Mouse (Mus musculus): ENCODE measurements around the gene Hdac5. TPM values are rescaled to one million over a fixed set of nuclear protein-coding genes. Genes with fewer than 3 reads are reported as not detected.

Hdac5 gene
- polyA plus RNA-seq, 1 experiment from 2014 or later = 21.3 TPM

DNA sequence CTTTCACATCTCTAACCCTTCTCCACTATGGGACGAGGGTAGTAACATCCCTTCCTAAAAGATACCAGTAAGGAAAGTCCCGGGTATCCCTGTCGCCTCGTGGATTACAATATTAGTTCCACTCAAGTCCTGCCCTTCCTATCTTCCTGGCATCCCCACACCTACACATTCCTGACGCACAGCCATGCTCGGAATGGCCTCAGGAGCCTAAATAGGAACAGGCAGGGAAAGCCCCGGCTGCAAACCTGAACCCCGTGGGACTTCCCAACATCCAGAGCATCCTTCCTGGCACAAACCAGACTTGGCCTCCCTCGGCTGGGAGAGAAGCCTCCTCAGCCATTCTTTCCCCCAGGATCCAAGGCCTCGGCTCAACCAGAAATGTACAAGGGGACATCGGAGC is 14.5 kb downstream of the Hdac5 start:
- H3K4me3 ChIP-seq (ENCODE audit: low read depth, low read length) = no peak overlapping the region
- no peaks in the 10 kb centered on the region for H3K27me3 ChIP-seq (ENCODE audit: control insufficient read depth, insufficient read depth, low read length)
- H3K4me2 ChIP-seq (ENCODE audit: low read depth, severe bottlenecking) = no peak overlapping the region
- DNase-seq (ENCODE audit: low spot score) (no peak), ATAC-seq (ENCODE audit: insufficient number of reproducible peaks, low FRiP score, low TSS enrichment, low read depth) (no peak)
- H3K9me3 ChIP-seq (ENCODE audit: control insufficient read depth, low read length) = no peaks in the 10 kb centered on the region
- 81% methylated on average over 11 of the region's 11 CpGs for WGBS
- H3K36me3 ChIP-seq (ENCODE audit: control insufficient read depth, insufficient read depth, low read length) = no peaks in the 10 kb centered on the region; the same call in 1 of the 2 replicates
- H3K9ac ChIP-seq (ENCODE audit: low read length) = no peak overlapping the region
- H3K4me1 ChIP-seq (ENCODE audit: control insufficient read depth, insufficient read depth, low read length) = peaks cover 49% of the 10 kb centered on the region
- no peak overlapping the region for H3K27ac ChIP-seq (replicated peaks; ENCODE audit: low read depth, low read length)

DNA sequence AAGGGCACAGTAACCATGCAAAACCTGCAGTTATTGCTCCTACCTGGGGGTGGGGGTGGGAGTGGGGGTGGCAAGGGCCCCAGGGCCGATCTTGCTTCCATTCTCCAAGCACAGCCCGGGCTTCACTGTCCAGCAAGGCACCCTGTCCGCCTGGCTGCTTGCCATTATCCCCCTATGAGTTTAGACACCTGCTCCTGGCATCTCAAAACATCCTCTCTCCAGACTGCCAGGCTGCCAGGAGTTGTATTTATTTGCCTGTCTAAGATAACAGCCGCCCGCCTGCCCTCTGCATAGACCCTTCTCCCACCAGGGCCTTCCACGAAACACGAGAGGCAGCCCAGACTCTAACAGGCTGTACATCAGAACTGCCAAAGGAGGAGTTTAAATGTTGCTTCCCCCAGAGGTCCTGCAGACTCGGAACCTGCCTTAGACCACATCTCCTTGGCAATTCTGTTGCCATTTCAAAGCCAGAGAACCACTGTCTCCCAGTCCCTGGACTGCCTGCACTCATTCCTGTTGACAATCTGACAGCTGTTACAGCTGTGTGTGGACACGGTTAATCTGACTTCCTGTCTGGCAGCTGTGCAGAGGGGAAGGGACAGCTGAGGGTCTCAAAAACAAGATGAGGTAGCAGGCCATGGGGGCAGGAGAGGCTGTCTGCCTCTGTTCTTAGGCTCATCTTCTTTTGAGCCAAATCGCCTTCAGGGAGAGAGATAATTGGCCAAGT is 15.4 kb downstream of the Hdac5 start:
- WGBS = 63% methylated on average over 10 of the region's 10 CpGs

GRCm38 (mm10) chr11:102211936-102212341 is 18.0 kb downstream of the Hdac5 start:
- Histone ChIP-seq H3K9me3 (ENCODE audit: control insufficient read depth, low read length) (no peaks in the 10 kb centered on the region), H3K27ac (replicated peaks; ENCODE audit: low read depth, low read length) (no peak overlapping the region), H3K27me3 (ENCODE audit: control insufficient read depth, insufficient read depth, low read length) (no peaks in the 10 kb centered on the region), H3K4me1 (ENCODE audit: control insufficient read depth, insufficient read depth, low read length) (peaks cover 33% of the 10 kb centered on the region), H3K9ac (ENCODE audit: low read length) (no peak overlapping the region), H3K36me3 (ENCODE audit: control insufficient read depth, insufficient read depth, low read length) (no peaks in the 10 kb centered on the region), H3K4me3 (ENCODE audit: low read depth, low read length) (no peak overlapping the region), H3K4me2 (ENCODE audit: low read depth, severe bottlenecking) (no peak overlapping the region)
- ATAC-seq (ENCODE audit: insufficient number of reproducible peaks, low FRiP score, low TSS enrichment, low read depth) (no peak), DNase-seq (ENCODE audit: low spot score) (no peak)
- 62% methylated on average over 18 of the region's 18 CpGs for WGBS

More for the DNA sequence above, 15.4 kb downstream of the Hdac5 start:
- no peak for DNase-seq (ENCODE audit: low spot score)
- ATAC-seq (ENCODE audit: insufficient number of reproducible peaks, low FRiP score, low TSS enrichment, low read depth) = no peak
- Histone ChIP-seq H3K4me3 (ENCODE audit: low read depth, low read length) (no peak overlapping the region), H3K9ac (ENCODE audit: low read length) (no peak overlapping the region), H3K27ac (replicated peaks; ENCODE audit: low read depth, low read length) (no peak overlapping the region), H3K9me3 (ENCODE audit: control insufficient read depth, low read length) (no peaks in the 10 kb centered on the region), H3K27me3 (ENCODE audit: control insufficient read depth, insufficient read depth, low read length) (no peaks in the 10 kb centered on the region), H3K4me2 (ENCODE audit: low read depth, severe bottlenecking) (no peak overlapping the region), H3K4me1 (ENCODE audit: control insufficient read depth, insufficient read depth, low read length) (peaks cover 44% of the 10 kb centered on the region), H3K36me3 (ENCODE audit: control insufficient read depth, insufficient read depth, low read length) (no peaks in the 10 kb centered on the region; the same call in 1 of the 2 replicates)

GRCm38 (mm10) chr11:102211011-102211410 is 19.0 kb downstream of the Hdac5 start:
- 43% methylated on average over 5 of the region's 5 CpGs for WGBS
- Histone ChIP-seq H3K27ac (replicated peaks; ENCODE audit: low read depth, low read length) (no peak overlapping the region), H3K4me1 (ENCODE audit: control insufficient read depth, insufficient read depth, low read length) (peaks cover 33% of the 10 kb centered on the region)

DNA sequence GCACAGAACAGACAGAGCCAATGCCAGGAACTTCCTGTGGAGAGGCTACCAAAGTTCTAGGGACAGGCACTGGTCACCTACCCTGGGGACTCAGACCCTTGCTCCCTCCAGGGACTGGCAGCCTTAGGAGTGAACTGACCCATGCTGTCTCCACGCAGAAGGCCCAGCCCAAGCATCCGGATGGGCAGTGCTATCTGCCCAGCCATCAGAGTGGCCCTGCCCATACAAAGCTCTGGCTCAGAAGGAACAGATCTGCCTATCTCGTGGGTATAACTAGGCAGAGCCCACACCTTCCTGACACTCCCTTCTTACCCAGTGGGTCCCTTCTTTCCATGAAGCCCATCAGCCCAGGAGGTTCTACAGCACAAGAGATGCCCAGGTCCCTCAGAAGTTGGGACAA is 19.8 kb downstream of the Hdac5 start:
- H3K4me1 ChIP-seq (ENCODE audit: control insufficient read depth, insufficient read depth, low read length) = peaks cover 29% of the 10 kb centered on the region
- DNase-seq (ENCODE audit: low spot score) = no peak

More at GRCm38 (mm10) chr11:102211011-102211410, 19.0 kb downstream of the Hdac5 start:
- Histone ChIP-seq H3K36me3 (ENCODE audit: control insufficient read depth, insufficient read depth, low read length) (no peaks in the 10 kb centered on the region), H3K9ac (ENCODE audit: low read length) (no peak overlapping the region), H3K4me2 (ENCODE audit: low read depth, severe bottlenecking) (no peak overlapping the region), H3K27me3 (ENCODE audit: control insufficient read depth, insufficient read depth, low read length) (no peaks in the 10 kb centered on the region), H3K4me3 (ENCODE audit: low read depth, low read length) (no peak overlapping the region), H3K9me3 (ENCODE audit: control insufficient read depth, low read length) (no peaks in the 10 kb centered on the region)
- DNase-seq (ENCODE audit: low spot score) (no peak), ATAC-seq (ENCODE audit: insufficient number of reproducible peaks, low FRiP score, low TSS enrichment, low read depth) (no peak)

DNA sequence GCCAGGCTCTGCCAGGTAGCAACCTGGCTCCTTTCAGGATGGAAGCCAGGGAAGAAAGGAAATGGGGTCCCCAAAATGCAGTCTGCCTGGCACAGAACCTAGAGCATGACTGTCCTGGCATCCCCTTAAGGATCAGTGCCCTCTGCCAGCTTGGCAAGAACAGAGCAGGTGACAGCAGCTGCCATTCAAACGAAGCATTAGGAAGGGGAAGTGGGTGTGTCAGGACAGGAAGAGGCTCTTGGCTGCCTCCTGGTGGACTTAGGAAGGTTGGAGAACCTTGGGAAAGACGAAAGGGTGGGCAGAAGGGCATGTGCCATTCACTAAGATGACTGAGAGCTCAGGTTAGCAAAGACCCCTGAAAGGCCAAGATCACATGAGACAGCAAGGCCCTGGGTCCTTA is 20.2 kb downstream of the Hdac5 start:
- H3K27me3 ChIP-seq (ENCODE audit: control insufficient read depth, insufficient read depth, low read length) = no peaks in the 10 kb centered on the region
- DNase-seq (ENCODE audit: low spot score) (no peak), ATAC-seq (ENCODE audit: insufficient number of reproducible peaks, low FRiP score, low TSS enrichment, low read depth) (no peak)
- H3K9me3 ChIP-seq (ENCODE audit: control insufficient read depth, low read length) = no peaks in the 10 kb centered on the region
- H3K4me3 ChIP-seq (ENCODE audit: low read depth, low read length) = no peak overlapping the region
- no peaks in the 10 kb centered on the region for H3K36me3 ChIP-seq (ENCODE audit: control insufficient read depth, insufficient read depth, low read length)
- no peak overlapping the region for H3K4me2 ChIP-seq (ENCODE audit: low read depth, severe bottlenecking)
- no peak overlapping the region for H3K9ac ChIP-seq (ENCODE audit: low read length)
- H3K4me1 ChIP-seq (ENCODE audit: control insufficient read depth, insufficient read depth, low read length) = peaks cover 25% of the 10 kb centered on the region
- H3K27ac ChIP-seq (replicated peaks; ENCODE audit: low read depth, low read length) = no peak overlapping the region
- 27% methylated on average over 2 of the region's 2 CpGs for WGBS

More for the DNA sequence above, 19.8 kb downstream of the Hdac5 start:
- no peak overlapping the region for H3K27ac ChIP-seq (replicated peaks; ENCODE audit: low read depth, low read length)
- no peaks in the 10 kb centered on the region for H3K36me3 ChIP-seq (ENCODE audit: control insufficient read depth, insufficient read depth, low read length)
- H3K9me3 ChIP-seq (ENCODE audit: control insufficient read depth, low read length) = no peaks in the 10 kb centered on the region
- H3K4me3 ChIP-seq (ENCODE audit: low read depth, low read length) = no peak overlapping the region
- ATAC-seq (ENCODE audit: insufficient number of reproducible peaks, low FRiP score, low TSS enrichment, low read depth) = no peak
- H3K27me3 ChIP-seq (ENCODE audit: control insufficient read depth, insufficient read depth, low read length) = no peaks in the 10 kb centered on the region
- H3K9ac ChIP-seq (ENCODE audit: low read length) = no peak overlapping the region
- H3K4me2 ChIP-seq (ENCODE audit: low read depth, severe bottlenecking) = no peak overlapping the region
- WGBS = 71% methylated on average over 3 of the region's 3 CpGs

GRCm38 (mm10) chr11:102208846-102209245 is 21.1 kb downstream of the Hdac5 start:
- no peak overlapping the region for H3K4me2 ChIP-seq (ENCODE audit: low read depth, severe bottlenecking)
- H3K9ac ChIP-seq (ENCODE audit: low read length) = no peak overlapping the region
- peaks cover 23% of the 10 kb centered on the region for H3K4me1 ChIP-seq (ENCODE audit: control insufficient read depth, insufficient read depth, low read length)
- no peak overlapping the region for H3K4me3 ChIP-seq (ENCODE audit: low read depth, low read length)
- H3K27me3 ChIP-seq (ENCODE audit: control insufficient read depth, insufficient read depth, low read length) = no peaks in the 10 kb centered on the region
- H3K9me3 ChIP-seq (ENCODE audit: control insufficient read depth, low read length) = no peaks in the 10 kb centered on the region
- no peak overlapping the region for H3K27ac ChIP-seq (replicated peaks; ENCODE audit: low read depth, low read length)
- peaks cover 3% of the 10 kb centered on the region; the same call in 1 of the 2 replicates for H3K36me3 ChIP-seq (ENCODE audit: control insufficient read depth, insufficient read depth, low read length)
- ATAC-seq (ENCODE audit: insufficient number of reproducible peaks, low FRiP score, low TSS enrichment, low read depth) = no peak
- DNase-seq (ENCODE audit: low spot score) = no peak
- 57% methylated on average over 2 of the region's 4 CpGs for WGBS

DNA sequence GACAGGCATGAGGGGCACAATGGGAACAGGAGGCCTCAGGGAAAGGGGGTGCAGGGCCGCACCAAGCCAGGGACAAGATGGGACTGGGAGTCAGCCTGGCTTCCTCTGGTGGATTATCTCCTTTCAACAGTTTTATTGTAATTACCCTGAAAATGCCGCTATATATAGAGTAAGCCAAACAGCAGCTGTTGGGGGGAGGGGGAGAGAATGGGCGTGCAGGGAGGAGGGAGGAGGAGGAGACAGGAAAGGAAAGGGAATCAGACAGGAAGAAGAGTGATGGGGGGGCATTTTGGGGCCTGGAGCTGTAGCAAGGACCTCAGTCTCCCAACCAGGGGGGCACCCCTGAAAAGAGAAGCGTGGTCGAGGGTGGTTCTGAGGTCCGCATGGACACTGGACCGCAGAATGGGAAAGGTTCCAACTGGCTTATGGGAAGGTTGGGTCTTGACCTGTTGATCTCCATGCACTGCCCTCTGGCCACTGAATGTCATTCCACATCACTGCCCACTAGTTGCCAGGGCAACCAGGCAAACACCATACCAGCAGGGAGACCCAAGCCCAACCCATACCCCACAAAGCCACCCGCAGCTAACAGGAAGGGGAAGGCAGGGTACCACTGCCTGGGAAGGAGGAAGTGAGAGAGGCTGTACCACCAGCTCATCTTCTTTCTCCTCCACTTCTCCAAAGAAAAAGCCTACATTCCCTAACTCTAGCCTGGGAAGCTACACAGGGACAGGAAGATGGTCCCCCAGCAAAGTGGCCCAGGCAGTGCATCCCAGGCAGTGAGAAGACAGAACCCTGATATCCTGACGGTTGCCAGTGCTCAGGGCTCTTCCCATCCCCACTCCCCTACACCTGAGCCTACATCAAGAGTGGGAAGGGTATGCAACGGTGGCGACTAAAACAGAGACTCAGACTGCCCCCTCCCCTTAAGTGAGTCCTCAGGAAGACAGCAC is 21.9 kb downstream of the Hdac5 start:
- no peak overlapping the region for H3K4me2 ChIP-seq (ENCODE audit: low read depth, severe bottlenecking)
- H3K9me3 ChIP-seq (ENCODE audit: control insufficient read depth, low read length) = no peaks in the 10 kb centered on the region
- no peak overlapping the region; the same call in 1 of the 2 replicates for H3K9ac ChIP-seq (ENCODE audit: low read length)
- ATAC-seq (ENCODE audit: insufficient number of reproducible peaks, low FRiP score, low TSS enrichment, low read depth) (no peak), DNase-seq (ENCODE audit: low spot score) (no peak)
- H3K36me3 ChIP-seq (ENCODE audit: control insufficient read depth, insufficient read depth, low read length) = peaks cover 3% of the 10 kb centered on the region; the same call in 1 of the 2 replicates
- H3K27ac ChIP-seq (replicated peaks; ENCODE audit: low read depth, low read length) = no peak overlapping the region
- H3K4me1 ChIP-seq (ENCODE audit: control insufficient read depth, insufficient read depth, low read length) = peaks cover 19% of the 10 kb centered on the region
- H3K27me3 ChIP-seq (ENCODE audit: control insufficient read depth, insufficient read depth, low read length) = no peaks in the 10 kb centered on the region
- 67% methylated on average over 11 of the region's 11 CpGs for WGBS
- no peak overlapping the region for H3K4me3 ChIP-seq (ENCODE audit: low read depth, low read length)

Data from limb, embryonic 11.5 days (tissue).